Mouse (Mus musculus): Measurements from ENCODE around the gene Llph. TPM values are rescaled to one million over a fixed set of nuclear protein-coding genes. Genes with fewer than 3 reads are reported as not detected.

Llph gene
- 19.2 and 21.9 TPM in 2 replicates for polyA plus RNA-seq (2015; fragmentation: Nextera tagmentation; extraction: Ambion mirVana)

GRCm38 (mm10) chr10:120226871-120227661 is at the start of gene Llph:
Gene Llph (plus strand): TSS chr10:120227070.
- Histone ChIP-seq H3K27ac (ENCODE audit: low read length) (peak within 1 kb of the TSS; percentile 77), H3K4me1 (ENCODE audit: control insufficient read depth, low read depth, low read length) (peaks cover 9% of the 10 kb centered on the region), H3K36me3 (ENCODE audit: control insufficient read depth, insufficient read depth) (peaks cover 11% of the 10 kb centered on the region), H3K9me3 (replicated peaks; ENCODE audit: control insufficient read depth, low read length) (no peaks in the 10 kb centered on the region), H3K9ac (ENCODE audit: low read depth, low read length) (peak within 1 kb of the TSS; percentile 88), H3K4me2 (ENCODE audit: low read depth, low read length) (peak within 1 kb of the TSS; percentile 72), H3K4me3 (ENCODE audit: low read depth, low read length) (peak within 1 kb of the TSS; percentile 99), H3K27me3 (ENCODE audit: control insufficient read depth, insufficient read depth, low read depth, low read length) (no peaks in the 10 kb centered on the region)
- under 1% methylated on average over 57 of the region's 57 CpGs for WGBS (ENCODE audit: insufficient replicate concordance)
- ATAC-seq (ENCODE audit: low read depth): peak; percentile 93

GRCm38 (mm10) chr10:120182887-120183286 is 44.0 kb upstream of the Llph start:
- 55% methylated on average over 1 of the region's 1 CpGs for WGBS (ENCODE audit: insufficient replicate concordance)
- no peaks in the 10 kb centered on the region for H3K36me3 ChIP-seq (ENCODE audit: control insufficient read depth, insufficient read depth)
- H3K4me3 ChIP-seq (ENCODE audit: low read depth, low read length): no peak overlapping the region
- no peaks in the 10 kb centered on the region for H3K27me3 ChIP-seq (ENCODE audit: control insufficient read depth, insufficient read depth, low read depth, low read length)
- no peak overlapping the region for H3K9ac ChIP-seq (ENCODE audit: low read depth, low read length)
- H3K4me2 ChIP-seq (ENCODE audit: low read depth, low read length): no peak overlapping the region
- ATAC-seq (ENCODE audit: low read depth): 0 out of 2 replicates have a peak, but pooled peaks have one; percentile 27
- H3K27ac ChIP-seq (ENCODE audit: low read length): no peak overlapping the region
- H3K4me1 ChIP-seq (ENCODE audit: control insufficient read depth, low read depth, low read length): no peaks in the 10 kb centered on the region
- no peaks in the 10 kb centered on the region for H3K9me3 ChIP-seq (replicated peaks; ENCODE audit: control insufficient read depth, low read length)

GRCm38 (mm10) chr10:120183342-120183741 is 43.5 kb upstream of the Llph start:
- Histone ChIP-seq H3K4me2 (ENCODE audit: low read depth, low read length) (no peak overlapping the region), H3K27me3 (ENCODE audit: control insufficient read depth, insufficient read depth, low read depth, low read length) (no peaks in the 10 kb centered on the region), H3K27ac (ENCODE audit: low read length) (no peak overlapping the region), H3K4me3 (ENCODE audit: low read depth, low read length) (no peak overlapping the region), H3K9ac (ENCODE audit: low read depth, low read length) (no peak overlapping the region), H3K4me1 (ENCODE audit: control insufficient read depth, low read depth, low read length) (no peaks in the 10 kb centered on the region), H3K9me3 (replicated peaks; ENCODE audit: control insufficient read depth, low read length) (no peaks in the 10 kb centered on the region), H3K36me3 (ENCODE audit: control insufficient read depth, insufficient read depth) (no peaks in the 10 kb centered on the region)
- no peak for ATAC-seq (ENCODE audit: low read depth)
- WGBS (ENCODE audit: insufficient replicate concordance): 20% methylated on average over 2 of the region's 2 CpGs

GRCm38 (mm10) chr10:120188513-120188912 is 38.4 kb upstream of the Llph start:
- H3K36me3 ChIP-seq (ENCODE audit: control insufficient read depth, insufficient read depth): no peaks in the 10 kb centered on the region
- 48% methylated on average over 2 of the region's 2 CpGs for WGBS (ENCODE audit: insufficient replicate concordance)
- no peaks in the 10 kb centered on the region for H3K27me3 ChIP-seq (ENCODE audit: control insufficient read depth, insufficient read depth, low read depth, low read length)
- no peak overlapping the region for H3K4me3 ChIP-seq (ENCODE audit: low read depth, low read length)
- H3K4me1 ChIP-seq (ENCODE audit: control insufficient read depth, low read depth, low read length): no peaks in the 10 kb centered on the region
- no peak for ATAC-seq (ENCODE audit: low read depth)
- H3K27ac ChIP-seq (ENCODE audit: low read length): no peak overlapping the region
- no peak overlapping the region for H3K4me2 ChIP-seq (ENCODE audit: low read depth, low read length)
- H3K9ac ChIP-seq (ENCODE audit: low read depth, low read length): no peak overlapping the region
- H3K9me3 ChIP-seq (replicated peaks; ENCODE audit: control insufficient read depth, low read length): no peaks in the 10 kb centered on the region

- no peaks in the 10 kb centered on the region for H3K4me1 ChIP-seq (ENCODE audit: control insufficient read depth, low read depth, low read length)
- no peak overlapping the region for H3K27ac ChIP-seq (ENCODE audit: low read length)
- H3K9me3 ChIP-seq (replicated peaks; ENCODE audit: control insufficient read depth, low read length): no peaks in the 10 kb centered on the region
- H3K4me3 ChIP-seq (ENCODE audit: low read depth, low read length): no peak overlapping the region
- no peaks in the 10 kb centered on the region for H3K36me3 ChIP-seq (ENCODE audit: control insufficient read depth, insufficient read depth)
- no peak overlapping the region for H3K9ac ChIP-seq (ENCODE audit: low read depth, low read length)
- no peaks in the 10 kb centered on the region for H3K27me3 ChIP-seq (ENCODE audit: control insufficient read depth, insufficient read depth, low read depth, low read length)
- ATAC-seq (ENCODE audit: low read depth): no peak
- 11% methylated on average over 11 of the region's 11 CpGs for WGBS (ENCODE audit: insufficient replicate concordance)
- no peak overlapping the region; the same call in 1 of the 2 replicates for H3K4me2 ChIP-seq (ENCODE audit: low read depth, low read length)
Observed at GRCm38 (mm10) chr10:120189276-120189675, 37.6 kb upstream of the Llph start.

- Histone ChIP-seq H3K27ac (ENCODE audit: low read length) (no peak overlapping the region), H3K4me2 (ENCODE audit: low read depth, low read length) (no peak overlapping the region)
Observed at GRCm38 (mm10) chr10:120189782-120190181, 37.1 kb upstream of the Llph start.

GRCm38 (mm10) chr10:120191165-120191564 is 35.7 kb upstream of the Llph start:
- Histone ChIP-seq H3K9ac (ENCODE audit: low read depth, low read length) (no peak overlapping the region), H3K27me3 (ENCODE audit: control insufficient read depth, insufficient read depth, low read depth, low read length) (no peaks in the 10 kb centered on the region), H3K36me3 (ENCODE audit: control insufficient read depth, insufficient read depth) (no peaks in the 10 kb centered on the region), H3K9me3 (replicated peaks; ENCODE audit: control insufficient read depth, low read length) (no peaks in the 10 kb centered on the region), H3K4me1 (ENCODE audit: control insufficient read depth, low read depth, low read length) (no peaks in the 10 kb centered on the region), H3K27ac (ENCODE audit: low read length) (no peak overlapping the region), H3K4me3 (ENCODE audit: low read depth, low read length) (no peak overlapping the region), H3K4me2 (ENCODE audit: low read depth, low read length) (no peak overlapping the region)
- no peak for ATAC-seq (ENCODE audit: low read depth)
- WGBS (ENCODE audit: insufficient replicate concordance): 55% methylated on average over 6 of the region's 6 CpGs

More at GRCm38 (mm10) chr10:120189782-120190181, 37.1 kb upstream of the Llph start:
- no peaks in the 10 kb centered on the region for H3K9me3 ChIP-seq (replicated peaks; ENCODE audit: control insufficient read depth, low read length)
- 19% methylated on average over 6 of the region's 6 CpGs for WGBS (ENCODE audit: insufficient replicate concordance)
- no peak overlapping the region for H3K4me3 ChIP-seq (ENCODE audit: low read depth, low read length)
- H3K4me1 ChIP-seq (ENCODE audit: control insufficient read depth, low read depth, low read length): no peaks in the 10 kb centered on the region
- no peaks in the 10 kb centered on the region for H3K27me3 ChIP-seq (ENCODE audit: control insufficient read depth, insufficient read depth, low read depth, low read length)
- no peak overlapping the region for H3K9ac ChIP-seq (ENCODE audit: low read depth, low read length)
- no peaks in the 10 kb centered on the region for H3K36me3 ChIP-seq (ENCODE audit: control insufficient read depth, insufficient read depth)
- ATAC-seq (ENCODE audit: low read depth): no peak

GRCm38 (mm10) chr10:120192278-120192677 is 34.6 kb upstream of the Llph start:
- Histone ChIP-seq H3K9ac (ENCODE audit: low read depth, low read length) (no peak overlapping the region), H3K9me3 (replicated peaks; ENCODE audit: control insufficient read depth, low read length) (no peaks in the 10 kb centered on the region), H3K27ac (ENCODE audit: low read length) (no peak overlapping the region), H3K4me1 (ENCODE audit: control insufficient read depth, low read depth, low read length) (no peaks in the 10 kb centered on the region), H3K4me3 (ENCODE audit: low read depth, low read length) (no peak overlapping the region), H3K4me2 (ENCODE audit: low read depth, low read length) (no peak overlapping the region), H3K36me3 (ENCODE audit: control insufficient read depth, insufficient read depth) (no peaks in the 10 kb centered on the region), H3K27me3 (ENCODE audit: control insufficient read depth, insufficient read depth, low read depth, low read length) (no peaks in the 10 kb centered on the region)
- 68% methylated on average over 4 of the region's 4 CpGs for WGBS (ENCODE audit: insufficient replicate concordance)
- ATAC-seq (ENCODE audit: low read depth): no peak

- H3K27me3 ChIP-seq (ENCODE audit: control insufficient read depth, insufficient read depth, low read depth, low read length): no peaks in the 10 kb centered on the region
- H3K27ac ChIP-seq (ENCODE audit: low read length): no peak overlapping the region
- no peaks in the 10 kb centered on the region for H3K9me3 ChIP-seq (replicated peaks; ENCODE audit: control insufficient read depth, low read length)
- H3K4me2 ChIP-seq (ENCODE audit: low read depth, low read length): no peak overlapping the region
- no peak overlapping the region for H3K4me3 ChIP-seq (ENCODE audit: low read depth, low read length)
- ATAC-seq (ENCODE audit: low read depth): no peak
- no peak overlapping the region for H3K9ac ChIP-seq (ENCODE audit: low read depth, low read length)
- no peaks in the 10 kb centered on the region for H3K36me3 ChIP-seq (ENCODE audit: control insufficient read depth, insufficient read depth)
- H3K4me1 ChIP-seq (ENCODE audit: control insufficient read depth, low read depth, low read length): no peaks in the 10 kb centered on the region
- WGBS (ENCODE audit: insufficient replicate concordance): 31% methylated on average over 8 of the region's 8 CpGs
Observed at GRCm38 (mm10) chr10:120193255-120193654, 33.6 kb upstream of the Llph start.

All from liver, embryonic 16.5 days (tissue).